Mouse (Mus musculus) mouse embryonic stem cell (cell line): ENCODE measurements around the gene 3110040M04Rik.

Source experiments
- in situ Hi-C, 2 experiments: fragments of 300-500 bp; cut with MboI; formaldehyde crosslinking; loops; 1 replicate in 1 of 2; 3 replicates in 1 of 2; pipeline ENCODE4 v1.14.3; 2019 to 2020; ENCODE audit warnings: low sequenced_read_pairs in 2 of 2, low pct_unique_long_range_greater_than_20kb in 1 of 2, mixed read lengths in 1 of 2; ENCODE audit not compliant: unreplicated experiment in 1 of 2

The 3110040M04Rik gene

GRCm38 (mm10) chr1:151223377-151223776 is 19.5 kb downstream of the 3110040M04Rik start:
- in situ Hi-C loops = no loop called here

GRCm38 (mm10) chr1:151224536-151224935 is 20.6 kb downstream of the 3110040M04Rik start:
- in situ Hi-C loops = no loop called here

DNA sequence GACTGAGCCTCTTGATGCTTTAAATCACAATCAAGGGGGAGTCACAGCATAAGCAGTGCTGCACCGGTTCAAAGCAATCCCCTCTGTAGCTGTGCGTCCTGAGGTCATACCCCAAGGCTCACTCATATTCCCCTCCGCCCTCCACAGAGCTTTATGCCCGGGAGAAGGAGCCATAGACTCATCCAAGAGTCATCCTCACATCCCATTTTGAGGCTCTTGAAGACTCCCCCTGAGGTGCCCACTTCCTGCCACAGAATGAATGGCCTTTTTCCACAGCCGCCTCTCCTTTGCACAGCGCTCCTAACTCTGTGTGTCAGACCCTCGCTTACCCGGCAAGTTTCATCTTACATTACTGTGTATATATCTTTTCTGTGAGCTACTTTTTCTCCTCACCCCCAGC is 23.6 kb downstream of the 3110040M04Rik start:
- in situ Hi-C loops = no loop called here

GRCm38 (mm10) chr1:151228320-151228989 is 24.5 kb downstream of the 3110040M04Rik start:
- in situ Hi-C loops = no loop called here

DNA sequence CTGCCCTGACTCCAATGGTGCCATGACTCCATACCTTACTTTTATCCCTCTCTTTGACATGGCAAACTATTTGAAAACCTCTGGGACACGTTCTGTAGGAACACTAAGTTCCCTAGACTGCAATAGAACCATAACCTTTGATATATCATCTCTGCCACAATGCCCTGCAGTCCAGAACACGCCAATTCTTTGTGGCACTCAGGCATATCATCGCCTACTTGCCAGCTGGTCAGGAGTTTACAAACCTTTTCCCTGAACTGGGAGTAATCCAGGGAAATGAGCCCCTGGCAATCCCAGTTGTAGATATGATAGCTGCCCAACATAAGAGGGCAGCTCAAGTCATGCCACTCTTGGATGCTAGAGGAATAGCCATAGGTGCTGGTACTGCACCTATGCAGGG is 28.4 kb downstream of the 3110040M04Rik start:
- in situ Hi-C loops = no loop called here

GRCm38 (mm10) chr1:151233756-151234155 is 29.8 kb downstream of the 3110040M04Rik start:
- in situ Hi-C loops = no loop called here

GRCm38 (mm10) chr1:151235574-151235973 is 31.7 kb downstream of the 3110040M04Rik start:
- in situ Hi-C loops = no loop called here

DNA sequence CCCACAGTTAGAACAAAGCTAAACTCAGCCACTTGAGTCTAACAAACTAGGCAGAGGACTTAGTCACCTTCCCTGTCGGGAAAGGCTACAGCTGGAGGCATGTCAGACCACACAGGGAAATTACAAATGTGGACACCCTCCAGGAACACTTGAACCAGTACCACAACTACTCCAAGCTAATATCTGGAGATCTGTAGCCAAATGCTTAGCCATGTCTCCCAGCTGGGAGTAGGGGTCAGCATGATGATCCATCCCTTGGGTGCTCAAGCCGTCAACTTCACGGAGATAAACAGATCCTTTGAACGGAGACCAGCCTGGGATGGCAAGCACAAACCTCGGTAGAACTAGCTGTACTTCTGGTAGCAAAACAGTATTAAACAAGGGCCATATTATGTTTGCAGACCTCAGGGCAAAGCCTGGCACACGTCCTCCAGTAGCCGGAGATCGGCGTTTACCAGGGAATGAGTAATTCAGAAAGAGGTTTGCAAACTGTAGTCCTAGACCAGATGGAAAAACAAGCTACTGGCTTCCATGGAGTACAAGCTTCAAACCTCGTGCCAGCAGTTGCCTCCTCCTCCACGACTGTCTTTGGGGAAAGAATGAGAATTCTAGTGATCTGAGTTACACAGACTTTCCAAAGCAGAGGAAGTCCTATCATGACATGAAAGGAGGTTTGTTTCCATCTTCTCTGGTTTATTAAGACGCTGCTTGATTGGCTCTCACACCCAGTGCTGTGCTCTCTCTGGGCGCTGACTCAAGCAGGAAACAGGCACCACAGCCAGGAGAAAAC is 32.4 kb downstream of the 3110040M04Rik start:
- in situ Hi-C loops = no loop called here

- in situ Hi-C loops = no loop called here
Observed at GRCm38 (mm10) chr1:151237780-151238179, 33.9 kb downstream of the 3110040M04Rik start.

- in situ Hi-C loops = no loop called here
Observed at GRCm38 (mm10) chr1:151243332-151243731, 39.4 kb downstream of the 3110040M04Rik start.

GRCm38 (mm10) chr1:151244013-151244412 is 40.1 kb downstream of the 3110040M04Rik start:
- in situ Hi-C loops = no loop called here

DNA sequence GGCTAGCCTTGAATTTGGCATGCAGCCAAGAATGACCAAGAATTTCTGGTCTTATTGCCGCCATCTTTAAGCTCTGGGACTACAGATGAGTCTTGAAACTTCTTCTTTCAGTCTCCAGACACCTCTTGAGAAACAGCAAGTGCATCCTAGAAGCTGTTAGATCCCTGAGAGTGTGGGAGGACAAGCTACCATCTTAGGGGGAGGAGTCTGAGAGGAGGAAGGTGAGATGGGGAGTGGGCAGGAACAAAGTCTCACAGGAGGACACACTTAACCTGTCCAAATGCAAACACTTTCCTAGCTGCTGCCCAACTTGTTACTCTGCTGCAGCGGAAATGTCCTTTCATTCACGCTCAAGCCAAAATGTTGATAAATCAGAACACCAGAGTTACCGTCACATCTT is 40.8 kb downstream of the 3110040M04Rik start:
- in situ Hi-C loops = no loop called here

DNA sequence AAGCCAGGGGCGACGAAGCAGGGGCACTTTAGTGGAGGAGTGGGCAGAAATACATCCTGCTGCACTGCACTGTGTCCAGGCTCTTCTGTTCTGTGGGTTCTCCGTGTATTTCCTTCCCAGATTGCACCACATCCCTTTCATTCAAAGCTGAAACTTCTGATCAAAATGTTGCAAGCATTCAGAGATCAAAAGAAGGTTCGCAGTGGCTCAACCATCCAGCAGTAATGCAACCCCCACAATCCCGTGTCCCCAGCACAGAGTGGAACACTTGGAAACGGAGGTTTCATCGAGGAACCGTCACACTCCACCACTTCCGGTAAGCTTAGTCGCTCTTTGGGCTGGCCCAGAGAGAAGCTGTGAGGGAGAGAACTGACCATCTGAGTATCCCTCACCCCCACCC is 41.2 kb downstream of the 3110040M04Rik start:
- in situ Hi-C loops = no loop called here

GRCm38 (mm10) chr1:151245846-151246245 is 41.9 kb downstream of the 3110040M04Rik start:
- in situ Hi-C loops = no loop called here

DNA sequence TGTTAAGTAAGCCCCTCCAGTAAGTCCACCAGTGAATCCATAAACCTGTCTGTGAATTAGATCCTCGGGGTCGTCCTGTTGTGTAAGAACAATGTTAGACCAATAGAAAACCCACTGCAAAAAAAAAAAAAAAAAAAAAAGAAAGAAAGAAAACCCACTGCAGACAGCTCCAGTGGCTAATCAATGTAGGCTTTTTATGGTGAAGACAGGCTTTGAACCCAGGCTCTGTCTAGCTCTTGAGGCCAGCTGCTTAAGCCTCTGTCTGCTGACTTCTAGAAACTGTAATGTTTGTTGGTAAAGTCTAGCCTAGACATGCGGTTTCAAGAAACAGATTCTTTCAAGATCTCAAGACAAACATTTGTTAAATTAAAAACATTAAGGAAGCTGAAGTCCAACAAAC is 46.2 kb downstream of the 3110040M04Rik start:
- in situ Hi-C loops = no loop called here

DNA sequence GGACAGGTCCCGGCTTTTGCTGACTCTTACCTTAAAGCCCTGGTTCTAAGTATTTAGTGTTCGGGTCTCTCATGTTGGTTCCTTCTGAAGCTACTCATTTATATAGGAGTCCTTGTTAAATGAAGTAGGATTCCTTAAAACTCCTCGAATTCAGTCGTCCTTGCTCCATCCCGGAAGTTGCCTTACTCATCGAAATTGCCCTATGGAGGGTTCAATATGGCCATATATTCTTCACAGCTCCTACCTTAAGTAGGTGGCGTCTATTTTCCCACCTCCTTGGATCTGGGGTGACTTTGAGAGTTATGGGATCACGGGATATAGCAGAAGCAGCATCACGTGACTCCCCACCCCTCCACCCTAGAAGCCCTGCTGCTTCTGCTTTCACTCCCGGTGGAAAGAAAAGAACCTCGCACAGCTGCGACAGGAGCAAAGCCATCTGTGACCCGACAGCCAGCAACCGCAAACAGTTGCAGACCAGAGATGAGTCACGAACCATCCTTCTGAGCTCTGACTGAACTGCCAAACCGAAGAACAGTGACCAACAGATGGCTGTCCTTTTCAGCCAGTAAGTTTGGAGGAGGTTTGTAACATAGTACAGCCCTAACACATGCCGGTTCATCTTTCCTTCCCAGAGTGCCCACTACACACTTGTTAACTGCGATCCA is 46.7 kb downstream of the 3110040M04Rik start:
- in situ Hi-C loops = no loop called here

- in situ Hi-C loops = no loop called here
Observed at GRCm38 (mm10) chr1:151251194-151252010, 47.5 kb downstream of the 3110040M04Rik start.
